Mouse (Mus musculus): Measurements from ENCODE around the gene Dhps. TPM values are rescaled to one million over a fixed set of nuclear protein-coding genes. Genes with fewer than 3 reads are reported as not detected.
"Not testable (repeated sequence)": the region's sequence is repeated elsewhere in the genome, so short reads cannot be mapped to it uniquely, and the experiment has no call there.

Gene Dhps
- polyA plus RNA-seq, 1 experiment, result 36.1 TPM

- TF ChIP-seq CTCF (IDR thresholded peaks at IDR 0.05; ENCODE audit: borderline replicate concordance, insufficient read depth, low read length) (no peak), POLR2A (IDR thresholded peaks at IDR 0.05; ENCODE audit: low read depth, low read length) (no peak)
- Histone ChIP-seq H3K27ac (ENCODE audit: insufficient read depth, low read length) (no peak overlapping the region), H3K4me3 (ENCODE audit: insufficient read depth, low read length) (no peak overlapping the region), H3K4me1 (ENCODE audit: control insufficient read depth, insufficient read depth, low read length) (no peaks in the 10 kb centered on the region)
Observed at GRCm38 (mm10) chr8:85115501-85115900, 43.9 kb downstream of the Dhps start.

GRCm38 (mm10) chr8:85116984-85117383 is 45.4 kb downstream of the Dhps start:
- H3K4me1 ChIP-seq (ENCODE audit: control insufficient read depth, insufficient read depth, low read length), result no peaks in the 10 kb centered on the region
- no peak overlapping the region for H3K4me3 ChIP-seq (ENCODE audit: insufficient read depth, low read length)
- H3K27ac ChIP-seq (ENCODE audit: insufficient read depth, low read length), result no peak overlapping the region
- TF ChIP-seq CTCF (IDR thresholded peaks at IDR 0.05; ENCODE audit: borderline replicate concordance, insufficient read depth, low read length), result no peak
- TF ChIP-seq POLR2A (IDR thresholded peaks at IDR 0.05; ENCODE audit: low read depth, low read length), result no peak

- Histone ChIP-seq H3K27ac (ENCODE audit: insufficient read depth, low read length) (no peak overlapping the region), H3K4me1 (ENCODE audit: control insufficient read depth, insufficient read depth, low read length) (no peaks in the 10 kb centered on the region), H3K4me3 (ENCODE audit: insufficient read depth, low read length) (peak overlapping the region; percentile 61)
- TF ChIP-seq CTCF (IDR thresholded peaks at IDR 0.05; ENCODE audit: borderline replicate concordance, insufficient read depth, low read length) (no peak), POLR2A (IDR thresholded peaks at IDR 0.05; ENCODE audit: low read depth, low read length) (peak; percentile 71; the same call in 1 of the 2 replicates)
Observed at GRCm38 (mm10) chr8:85119052-85119981, 47.8 kb downstream of the Dhps start.

GRCm38 (mm10) chr8:85120251-85120650 is 48.7 kb downstream of the Dhps start:
- H3K4me3 ChIP-seq (ENCODE audit: insufficient read depth, low read length); H3K4me1 ChIP-seq (ENCODE audit: control insufficient read depth, insufficient read depth, low read length); H3K27ac ChIP-seq (ENCODE audit: insufficient read depth, low read length): not testable (repeated sequence)

GRCm38 (mm10) chr8:85122995-85123394 is 51.4 kb downstream of the Dhps start, which contains the start of gene Zfp791:
Gene Zfp791 (minus strand): TSS chr8:85123095.
- H3K4me1 ChIP-seq (ENCODE audit: control insufficient read depth, insufficient read depth, low read length), result no peaks in the 10 kb centered on the region
- no peak within 1 kb of the TSS for H3K4me3 ChIP-seq (ENCODE audit: insufficient read depth, low read length)
- TF ChIP-seq CTCF (IDR thresholded peaks at IDR 0.05; ENCODE audit: borderline replicate concordance, insufficient read depth, low read length) (no peak), POLR2A (IDR thresholded peaks at IDR 0.05; ENCODE audit: low read depth, low read length) (no peak)
- no peak within 1 kb of the TSS for H3K27ac ChIP-seq (ENCODE audit: insufficient read depth, low read length)

- H3K27ac ChIP-seq (ENCODE audit: insufficient read depth, low read length), result no peak overlapping the region
- no peaks in the 10 kb centered on the region for H3K4me1 ChIP-seq (ENCODE audit: control insufficient read depth, insufficient read depth, low read length)
- TF ChIP-seq POLR2A (IDR thresholded peaks at IDR 0.05; ENCODE audit: low read depth, low read length), result no peak
- TF ChIP-seq CTCF (IDR thresholded peaks at IDR 0.05; ENCODE audit: borderline replicate concordance, insufficient read depth, low read length), result no peak
- no peak overlapping the region for H3K4me3 ChIP-seq (ENCODE audit: insufficient read depth, low read length)
Observed at GRCm38 (mm10) chr8:85123691-85124090, 52.1 kb downstream of the Dhps start.

Other genes starting within 250 kb of the Dhps start
- gene Dand5, start 248.9 kb upstream of the Dhps start, polyA plus RNA-seq (2011; ENCODE audit: insufficient read length, low read depth, missing spikeins), result 2.0 and 2.3 TPM in 2 replicates
- gene Gadd45gip1, start 240.2 kb upstream of the Dhps start, polyA plus RNA-seq (2011; ENCODE audit: insufficient read length, low read depth, missing spikeins), result 11.7 and 12.6 TPM in 2 replicates
- gene Rad23a, start 231.1 kb upstream of the Dhps start, polyA plus RNA-seq (2011; ENCODE audit: insufficient read length, low read depth, missing spikeins), result 57.6 and 61.7 TPM in 2 replicates
- gene Calr, start 224.8 kb upstream of the Dhps start, polyA plus RNA-seq (2011; ENCODE audit: insufficient read length, low read depth, missing spikeins), result 1,122 and 1,201 TPM in 2 replicates
- gene Farsa, start 214.8 kb upstream of the Dhps start, polyA plus RNA-seq (2011; ENCODE audit: insufficient read length, low read depth, missing spikeins), result 41.0 and 43.5 TPM in 2 replicates
- 8.7 and 18.9 TPM in 2 replicates for gene Syce2, start 199.6 kb upstream of the Dhps start, polyA plus RNA-seq (2011; ENCODE audit: insufficient read length, low read depth, missing spikeins)
- gene Gcdh, start 177.8 kb upstream of the Dhps start, polyA plus RNA-seq (2011; ENCODE audit: insufficient read length, low read depth, missing spikeins), result 18.6 and 23.5 TPM in 2 replicates
- gene Klf1, start 169.8 kb upstream of the Dhps start, polyA plus RNA-seq (2011; ENCODE audit: insufficient read length, low read depth, missing spikeins), result not detected in 2 replicates
- gene Dnase2a, start 163.2 kb upstream of the Dhps start, polyA plus RNA-seq (2011; ENCODE audit: insufficient read length, low read depth, missing spikeins), result 17.2 and 19.7 TPM in 2 replicates
- not detected in 2 replicates for gene Mast1, start 134.4 kb upstream of the Dhps start, polyA plus RNA-seq (2011; ENCODE audit: insufficient read length, low read depth, missing spikeins)
- gene Rtbdn, start 124.8 kb upstream of the Dhps start, polyA plus RNA-seq (2011; ENCODE audit: insufficient read length, low read depth, missing spikeins), result not detected in 2 replicates
- not detected in 2 replicates for gene Gm49661, start 102.3 kb upstream of the Dhps start, polyA plus RNA-seq (2011; ENCODE audit: insufficient read length, low read depth, missing spikeins)
- 244 and 312 TPM in 2 replicates for gene Prdx2, start 102.2 kb upstream of the Dhps start, polyA plus RNA-seq (2011; ENCODE audit: insufficient read length, low read depth, missing spikeins)
- 27.9 and 30.7 TPM in 2 replicates for gene Rnaseh2a, start 102.0 kb upstream of the Dhps start, polyA plus RNA-seq (2011; ENCODE audit: insufficient read length, low read depth, missing spikeins)
- gene Junb, start 93.0 kb upstream of the Dhps start, polyA plus RNA-seq (2011; ENCODE audit: insufficient read length, low read depth, missing spikeins), result 35.0 and 42.0 TPM in 2 replicates
- gene Hook2, start 81.2 kb upstream of the Dhps start, polyA plus RNA-seq (2011; ENCODE audit: insufficient read length, low read depth, missing spikeins), result 7.9 and 8.1 TPM in 2 replicates
- gene Best2, start 57.2 kb upstream of the Dhps start, polyA plus RNA-seq (2011; ENCODE audit: insufficient read length, low read depth, missing spikeins), result not detected in 2 replicates
- 71.1 and 73.2 TPM in 2 replicates for gene Asna1, start 46.5 kb upstream of the Dhps start, polyA plus RNA-seq (2011; ENCODE audit: insufficient read length, low read depth, missing spikeins)
- 108 and 117 TPM in 2 replicates for gene Trir, start 44.9 kb upstream of the Dhps start, polyA plus RNA-seq (2011; ENCODE audit: insufficient read length, low read depth, missing spikeins)
- gene Tnpo2, start 34.8 kb upstream of the Dhps start, polyA plus RNA-seq (2011; ENCODE audit: insufficient read length, low read depth, missing spikeins), result 106 and 120 TPM in 2 replicates
- gene Fbxw9, start 11.7 kb upstream of the Dhps start, polyA plus RNA-seq (2011; ENCODE audit: insufficient read length, low read depth, missing spikeins), result 28.8 TPM in 2 replicates
- not detected in 2 replicates for gene Gm5741, start 3.8 kb upstream of the Dhps start, polyA plus RNA-seq (2011; ENCODE audit: insufficient read length, low read depth, missing spikeins)
- 133 and 144 TPM in 2 replicates for gene Wdr83os, start 9.0 kb downstream of the Dhps start, polyA plus RNA-seq (2011; ENCODE audit: insufficient read length, low read depth, missing spikeins)
- 19.5 and 22.2 TPM in 2 replicates for gene Wdr83, start 9.5 kb downstream of the Dhps start, polyA plus RNA-seq (2011; ENCODE audit: insufficient read length, low read depth, missing spikeins)
- gene Man2b1, start 11.5 kb downstream of the Dhps start, polyA plus RNA-seq (2011; ENCODE audit: insufficient read length, low read depth, missing spikeins), result 45.5 and 51.3 TPM in 2 replicates
- gene Zfp791, start 51.3 kb downstream of the Dhps start, polyA plus RNA-seq (2011; ENCODE audit: insufficient read length, low read depth, missing spikeins), result 1.1 and 1.7 TPM in 2 replicates
- gene Cks1brt, start 80.2 kb downstream of the Dhps start, polyA plus RNA-seq (2011; ENCODE audit: insufficient read length, low read depth, missing spikeins), result not detected in 2 replicates
- not detected in 2 replicates for gene Olfr371, start 154.2 kb downstream of the Dhps start, polyA plus RNA-seq (2011; ENCODE audit: insufficient read length, low read depth, missing spikeins)
- gene Orc6, start 227.9 kb downstream of the Dhps start, polyA plus RNA-seq (2011; ENCODE audit: insufficient read length, low read depth, missing spikeins), result 42.9 and 49.2 TPM in 2 replicates
- 151 and 153 TPM in 2 replicates for gene Vps35, start 228.0 kb downstream of the Dhps start, polyA plus RNA-seq (2011; ENCODE audit: insufficient read length, low read depth, missing spikeins)

Measured in embryonic fibroblast, embryonic 13.5 days (primary cell).